Mouse (Mus musculus) ovary, adult 10 weeks (tissue): ENCODE results near the gene Nanos3. TPM values are rescaled to one million over a fixed set of nuclear protein-coding genes. Genes with fewer than 3 reads are reported as not detected.

Source experiments
- polyA plus RNA-seq: library from polyadenylated mRNA; stranded (reverse); fragments of 350-450 nt; fragmentation: Illumina TruSeq; extraction: RNeasy Lipid Tissue Mini Kit (QIAGEN cat#74804); gene quantifications from one replicate; pipeline ENCODE4 v1.2.3, GENCODE M21; 2014

Gene Nanos3
- polyA plus RNA-seq, result not detected

DNA sequence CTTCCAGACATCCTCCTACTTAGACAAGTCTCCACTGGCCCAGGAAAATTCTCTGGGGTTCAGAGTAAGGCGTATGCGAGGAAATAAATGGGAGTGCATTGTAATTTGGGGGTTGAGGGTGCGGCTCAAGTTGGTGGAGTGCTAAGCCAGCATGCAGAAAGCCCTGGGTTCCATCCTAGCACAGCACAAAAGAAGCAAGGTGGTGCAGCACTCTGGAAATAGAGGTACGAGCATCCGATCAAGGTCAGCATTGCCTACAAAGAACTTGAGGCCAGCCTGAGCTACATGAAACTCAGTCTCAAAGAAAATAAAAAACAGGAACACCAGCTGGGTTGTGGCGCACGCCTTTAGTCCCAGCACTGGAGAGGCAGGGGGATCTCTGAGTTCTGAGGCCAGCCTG lies at the start of gene Nanos3:
Nanos3 (minus strand) TSS at position 101 of the 400 bp plus-strand sequence.

DNA sequence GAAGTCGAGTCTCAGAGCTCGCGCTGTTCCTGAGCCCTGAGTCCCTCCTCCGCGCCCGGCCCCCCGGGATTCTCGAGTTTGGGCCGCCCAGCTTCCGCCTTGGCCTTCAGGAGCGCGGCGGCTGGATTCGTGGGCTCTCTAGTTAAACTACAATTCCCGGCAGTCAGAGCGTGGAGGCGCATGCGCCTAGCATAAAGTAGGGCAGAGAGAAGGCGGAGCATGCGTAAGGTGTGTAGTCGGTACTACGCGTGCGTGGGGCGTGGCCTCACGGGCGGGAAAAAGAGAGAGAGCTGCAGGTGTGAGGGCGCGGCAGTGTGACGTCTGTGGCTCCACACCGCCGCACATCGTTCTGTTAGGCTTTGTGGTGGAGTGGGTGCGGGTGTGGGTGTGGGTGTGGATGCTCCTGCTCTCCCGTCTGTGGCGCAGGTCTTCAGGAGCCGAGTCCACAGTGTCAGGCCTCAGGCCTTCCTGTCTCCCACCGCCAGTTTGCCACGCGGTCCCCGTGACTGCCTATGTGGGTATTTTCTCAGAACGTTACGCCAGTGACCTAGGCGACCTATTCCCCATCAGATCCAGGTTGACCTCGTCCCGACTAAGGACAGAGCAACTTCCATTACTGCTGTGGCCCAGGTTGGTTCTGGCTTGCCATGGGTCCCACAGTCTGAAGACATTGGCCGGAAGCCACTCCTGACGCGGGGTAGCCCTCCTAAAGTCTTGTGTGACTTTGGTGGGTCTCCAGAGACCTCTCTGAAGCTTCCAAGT lies 37.1 kb downstream of the Nanos3 start, which contains the start of the genes Cc2d1a and 4930432K21Rik:
Cc2d1a (minus strand) TSS at position 168 of the 762 bp plus-strand sequence.
4930432K21Rik (plus strand) TSS at position 257 of the 762 bp plus-strand sequence.

DNA sequence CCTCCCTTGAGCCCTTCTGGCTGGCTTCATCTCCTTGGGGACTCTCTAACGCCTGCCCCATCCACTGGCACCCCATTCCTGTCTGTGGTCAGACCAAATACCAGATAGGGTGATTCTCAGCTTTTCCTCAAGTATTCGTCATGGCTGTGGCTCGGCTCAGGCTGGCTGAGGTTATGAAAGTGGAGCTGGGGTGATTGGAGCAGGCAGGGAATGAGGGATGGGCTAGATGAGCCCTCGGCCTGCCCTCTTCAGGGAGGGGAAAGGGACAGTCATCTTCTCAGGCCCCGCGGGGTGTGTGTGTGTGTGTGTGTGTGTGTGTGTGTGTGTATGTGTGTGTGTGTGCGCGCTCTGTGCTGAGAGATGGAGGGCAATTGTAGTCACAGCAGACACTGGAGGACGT lies 59.4 kb downstream of the Nanos3 start, which contains the start of gene Podnl1:
Podnl1 (plus strand) TSS at position 334 of the 400 bp plus-strand sequence.

Other genes starting within 250 kb of the Nanos3 start
- not detected for gene Gm10644, start 230.0 kb downstream of the Nanos3 start, polyA plus RNA-seq
- 7.4 TPM for gene Asf1b, start 229.7 kb downstream of the Nanos3 start, polyA plus RNA-seq
- gene Prkaca, start 212.2 kb downstream of the Nanos3 start, polyA plus RNA-seq, result 19.8 TPM
- 2.7 TPM for gene Samd1, start 187.5 kb downstream of the Nanos3 start, polyA plus RNA-seq
- gene 1700067K01Rik, start 183.7 kb downstream of the Nanos3 start, polyA plus RNA-seq, result not detected
- gene 2210011C24Rik, start 173.0 kb downstream of the Nanos3 start, polyA plus RNA-seq, result not detected
- gene Palm3, start 163.7 kb downstream of the Nanos3 start, polyA plus RNA-seq, result 2.5 TPM
- gene Il27ra, start 142.6 kb downstream of the Nanos3 start, polyA plus RNA-seq, result 0.14 TPM
- gene Rln3, start 140.2 kb downstream of the Nanos3 start, polyA plus RNA-seq, result not detected
- 3.0 TPM for gene Gm10643, start 120.1 kb downstream of the Nanos3 start, polyA plus RNA-seq
- gene Rfx1, start 118.4 kb downstream of the Nanos3 start, polyA plus RNA-seq, result 0.68 TPM
- 2.8 TPM for gene Dcaf15, start 80.4 kb downstream of the Nanos3 start, polyA plus RNA-seq
- gene Podnl1, start 59.2 kb downstream of the Nanos3 start, polyA plus RNA-seq, result 0.14 TPM
- 0.14 TPM for gene Cc2d1a, start 37.3 kb downstream of the Nanos3 start, polyA plus RNA-seq
- gene 4930432K21Rik, start 37.2 kb downstream of the Nanos3 start, polyA plus RNA-seq, result not detected
- not detected for gene Zswim4, start 51.8 kb upstream of the Nanos3 start, polyA plus RNA-seq
- gene D8Ertd738e, start 64.5 kb upstream of the Nanos3 start, polyA plus RNA-seq, result not detected
- 3.2 TPM for gene Mri1, start 72.1 kb upstream of the Nanos3 start, polyA plus RNA-seq
- 2.2 TPM for gene Ccdc130, start 85.2 kb upstream of the Nanos3 start, polyA plus RNA-seq
- 1.9 TPM for gene Cacna1a, start 203.2 kb upstream of the Nanos3 start, polyA plus RNA-seq